Mouse (Mus musculus): ENCODE data around the gene Scaf8.

DNA sequence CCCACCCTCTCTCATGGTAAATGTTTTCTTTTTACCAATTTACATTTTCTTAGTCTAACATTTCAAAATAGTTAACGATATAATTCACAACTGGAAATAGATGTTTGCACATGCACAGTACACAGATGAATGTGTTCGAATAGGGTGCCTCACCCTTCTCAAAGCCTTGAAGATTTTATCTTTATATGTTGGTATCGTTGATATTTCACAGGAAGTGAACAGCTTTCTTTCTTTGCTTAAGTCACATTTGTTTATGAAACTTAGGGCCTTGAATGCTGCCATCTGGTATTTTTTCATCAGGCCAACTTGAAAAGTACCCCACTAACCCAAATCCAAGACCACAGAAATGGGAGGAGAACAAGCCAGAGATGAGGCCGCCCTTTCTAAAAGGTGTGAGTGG, 94.8 kb downstream of the Scaf8 start:
- TF ChIP-seq CTCF (conservative IDR thresholded peaks at IDR 0.05; ENCODE audit: insufficient read depth, insufficient read length, low read depth, low read length), result no peak
- no peak for TF ChIP-seq POLR2A (IDR thresholded peaks at IDR 0.05; ENCODE audit: low read depth, low read length)
